Mouse (Mus musculus) skeletal muscle tissue, adult 2 months (tissue): Measurements from ENCODE around the gene Arl6ip1.

Experiments used
- DNase-seq: peaks from one replicate; pipeline ENCODE4 v3.0.0-alpha.2; 2012; ENCODE audit warnings: low read depth, low spot score

Arl6ip1 gene

GRCm38 (mm10) chr7:118116787-118117538 is 12.5 kb downstream of the Arl6ip1 start:
- DNase-seq, result no peak

- peak; percentile 96 for DNase-seq
Observed at GRCm38 (mm10) chr7:118115877-118116568, 13.4 kb downstream of the Arl6ip1 start, which contains the start of gene Rps15a. Gene Rps15a (minus strand): TSS chr7:118116188.

GRCm38 (mm10) chr7:118115533-118115876 is 14.0 kb downstream of the Arl6ip1 start:
- no peak for DNase-seq

GRCm38 (mm10) chr7:118113541-118114297 is 15.7 kb downstream of the Arl6ip1 start:
- DNase-seq, result no peak

GRCm38 (mm10) chr7:118111128-118111527 is 18.3 kb downstream of the Arl6ip1 start:
- DNase-seq, result no peak

GRCm38 (mm10) chr7:118107671-118108070 is 21.8 kb downstream of the Arl6ip1 start:
- DNase-seq, result no peak

GRCm38 (mm10) chr7:118104458-118105052 is 24.9 kb downstream of the Arl6ip1 start:
- DNase-seq, result no peak

GRCm38 (mm10) chr7:118103462-118104379 is 25.7 kb downstream of the Arl6ip1 start:
- DNase-seq, result no peak

GRCm38 (mm10) chr7:118102678-118103461 is 26.6 kb downstream of the Arl6ip1 start:
- DNase-seq, result no peak

GRCm38 (mm10) chr7:118102231-118102630 is 27.2 kb downstream of the Arl6ip1 start:
- peak; percentile 25 for DNase-seq

GRCm38 (mm10) chr7:118097615-118098014 is 31.8 kb downstream of the Arl6ip1 start:
- no peak for DNase-seq

GRCm38 (mm10) chr7:118079987-118080386 is 49.5 kb downstream of the Arl6ip1 start:
- DNase-seq, result no peak

GRCm38 (mm10) chr7:118079097-118079496 is 50.4 kb downstream of the Arl6ip1 start:
- no peak for DNase-seq
